In the genomic region with DNA sequence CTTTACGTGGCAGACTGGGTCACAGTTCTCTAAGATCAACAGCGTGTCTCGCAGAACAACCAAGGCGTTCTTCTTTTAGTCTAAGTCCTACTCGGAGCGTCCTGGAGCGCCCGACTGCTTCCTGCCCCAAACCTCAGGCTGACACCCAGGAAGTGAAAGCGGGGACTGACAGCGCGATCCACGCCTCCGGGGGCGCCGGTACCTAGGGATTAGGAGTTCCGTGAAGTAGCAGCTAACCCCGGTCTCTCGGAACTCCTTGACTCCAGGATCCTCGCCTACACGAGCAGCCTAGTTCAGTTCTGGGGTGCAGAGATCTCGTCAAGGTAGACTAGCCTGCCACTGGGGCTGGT, we compare ENCODE assay signal across 8 mouse cellular contexts. TPM values are rescaled to one million over a fixed set of nuclear protein-coding genes. Genes with fewer than 3 reads are reported as not detected.
A peak's percentile ranks its signal among the peaks of the same experiment; 100 is the strongest.
DNase-seq lines count a peak whose midpoint lies in the region; ATAC-seq and TF ChIP-seq lines count a peak whose summit lies in the region.

Nrp1 (plus strand) TSS at position 199 of the 350 bp plus-strand sequence.

- H3K4me1 ChIP-seq in embryonic facial prominence, embryonic 10.5 days = peaks cover 52% of the 10 kb centered on the region
- H3K4me1 ChIP-seq in midbrain, postnatal 0 days (ENCODE audit: insufficient read depth, low read length) = peaks cover 8% of the 10 kb centered on the region; the same call in 1 of the 2 replicates

- H3K4me2 ChIP-seq in midbrain, postnatal 0 days (ENCODE audit: low read depth, low read length, poor library complexity, severe bottlenecking) = peak within 1 kb of the TSS; percentile 84

- peak within 1 kb of the TSS; percentile 88 for H3K4me3 ChIP-seq in layer of hippocampus, adult 2 months
- peak within 1 kb of the TSS; percentile 79 for H3K4me3 ChIP-seq in embryonic facial prominence, embryonic 10.5 days
- H3K4me3 ChIP-seq in midbrain, postnatal 0 days (ENCODE audit: low read depth, low read length) = peak within 1 kb of the TSS; percentile 66

- WGBS in embryonic facial prominence, embryonic 10.5 days = under 1% methylated on average over 21 of the region's 21 CpGs
- 0% methylated on average over 21 of the region's 21 CpGs for WGBS in midbrain, postnatal 0 days

- H3K36me3 ChIP-seq in embryonic facial prominence, embryonic 10.5 days (replicated peaks) = no peaks in the 10 kb centered on the region
- H3K36me3 ChIP-seq in midbrain, postnatal 0 days (ENCODE audit: insufficient read depth, low read length) = no peaks in the 10 kb centered on the region

- ATAC-seq in midbrain, postnatal 0 days (ENCODE audit: low FRiP score) = peak; percentile 28; the same call in 1 of the 2 replicates

- no peak for TF ChIP-seq CTCF in layer of hippocampus, adult 2 months (conservative IDR thresholded peaks at IDR 0.05)
- TF ChIP-seq CTCF in midbrain, postnatal 0 days (IDR thresholded peaks at IDR 0.05) = no peak

- no peaks in the 10 kb centered on the region for H3K9me3 ChIP-seq in embryonic facial prominence, embryonic 10.5 days
- no peaks in the 10 kb centered on the region for H3K9me3 ChIP-seq in midbrain, postnatal 0 days (ENCODE audit: low read length)

- H3K27me3 ChIP-seq in embryonic facial prominence, embryonic 10.5 days (replicated peaks; ENCODE audit: low read depth, poor library complexity, severe bottlenecking) = peaks cover 56% of the 10 kb centered on the region
- H3K27me3 ChIP-seq in midbrain, postnatal 0 days (ENCODE audit: insufficient read depth, low read length) = no peaks in the 10 kb centered on the region

- DNase-seq in layer of hippocampus, adult 2 months (ENCODE audit: low spot score in 2 of 2) = no peak
- no peak for DNase-seq in layer of hippocampus, adult 9-10 months (ENCODE audit: low spot score)
- DNase-seq in embryonic facial prominence, embryonic 10.5 days (ENCODE audit: low spot score) = no peak
- DNase-seq in heart, adult 8-10 months (ENCODE audit: low spot score) = peak; percentile 65
- peak; percentile 69 for DNase-seq in kidney, adult 9 months
- peak; percentile 15 for DNase-seq in liver
- DNase-seq in midbrain, postnatal 0 days (ENCODE audit: low spot score) = no peak
- DNase-seq in testis, postnatal 10 days (ENCODE audit: low spot score) = peak; percentile 60

- H3K9ac ChIP-seq in midbrain, postnatal 0 days (replicated peaks; ENCODE audit: low read length, poor library complexity, severe bottlenecking) = peak within 1 kb of the TSS; percentile 79

- peak within 1 kb of the TSS; percentile 98 for H3K27ac ChIP-seq in layer of hippocampus, adult 2 months
- peak within 1 kb of the TSS; percentile 86 for H3K27ac ChIP-seq in embryonic facial prominence, embryonic 10.5 days (replicated peaks)
- peak within 1 kb of the TSS; percentile 86 for H3K27ac ChIP-seq in midbrain, postnatal 0 days (ENCODE audit: low read depth, low read length)

RNA-seq across cellular contexts. Expression of gene Nrp1, which starts in this region (rescaled TPM):
- total RNA-seq in layer of hippocampus, adult 2 months (2021) = 100 to 1,000 TPM in 1 of 2 experiments, 10 to 100 TPM in 1; 98.8 to 106 TPM
- polyA plus RNA-seq in embryonic facial prominence, embryonic 10.5 days (2016; fragmentation: Nextera tagmentation; extraction: Ambion mirVana) = 34.2 and 39.4 TPM in 2 replicates
- 100 to 1,000 TPM in 2 of 4 experiments, 10 to 100 TPM in 2; 92.6 to 130 (median 102) TPM for total RNA-seq in heart, adult 8-10 months (2022)
- 57.9 and 72.1 TPM in 2 replicates for total RNA-seq in midbrain, postnatal 0 days (2014; rRNA removed)
- 56.5 and 59.3 TPM in 2 replicates for polyA plus RNA-seq in midbrain, postnatal 0 days (2015; fragmentation: Nextera tagmentation; extraction: Ambion mirVana)

Comparison
In these comparisons a context has a peak if more than half of its experiments do, and no peak if none do; other contexts are left out.
1. DNase-seq: peak in heart, adult 8-10 months (single experiment), kidney, adult 9 months (single experiment), liver (single experiment) and testis, postnatal 10 days (single experiment); none in layer of hippocampus, adult 2 months (0 of 2), layer of hippocampus, adult 9-10 months (single experiment), embryonic facial prominence, embryonic 10.5 days (single experiment) and midbrain, postnatal 0 days (single experiment).
2. Peak in every context shown above with its lines, with median percentiles within 50 percentile points of each other: H3K27ac ChIP-seq and H3K4me3 ChIP-seq.